Mouse (Mus musculus): ENCODE results near the gene Dennd5b. TPM values are rescaled to one million over a fixed set of nuclear protein-coding genes. Genes with fewer than 3 reads are reported as not detected.
A peak's percentile ranks its signal among the peaks of the same experiment; 100 is the strongest.
"Not testable (repeated sequence)": the region's sequence is repeated elsewhere in the genome, so short reads cannot be mapped to it uniquely, and the experiment has no call there.

Dennd5b gene
- polyA plus RNA-seq, 1 experiment: 5.1 TPM

DNA sequence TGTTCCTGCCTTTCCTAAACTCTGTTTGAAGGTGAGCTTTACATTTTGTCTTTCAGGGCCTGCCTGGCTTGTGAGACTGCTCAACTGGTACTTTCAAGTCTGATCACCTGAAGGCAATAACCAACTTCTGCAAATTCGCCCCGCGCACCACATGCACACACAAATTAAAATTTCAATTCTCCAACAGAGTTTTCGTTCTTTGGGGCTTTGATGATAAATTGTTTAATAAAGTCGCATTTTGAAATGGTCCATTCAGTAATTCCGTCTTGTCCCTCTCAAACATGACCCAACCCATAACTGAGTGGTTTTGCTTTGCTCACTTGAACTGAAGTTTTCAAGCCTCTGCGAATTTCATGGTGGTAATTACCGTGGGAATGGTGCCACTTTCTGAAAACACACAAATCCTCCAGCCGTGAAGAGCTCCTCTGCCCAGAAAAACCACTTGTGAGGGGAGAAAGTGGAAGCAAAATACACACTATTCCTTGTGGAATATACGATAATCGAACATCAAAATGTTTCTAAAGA is 154.5 kb downstream of the Dennd5b start:
- DNase-seq (ENCODE audit: low spot score): no peak

DNA sequence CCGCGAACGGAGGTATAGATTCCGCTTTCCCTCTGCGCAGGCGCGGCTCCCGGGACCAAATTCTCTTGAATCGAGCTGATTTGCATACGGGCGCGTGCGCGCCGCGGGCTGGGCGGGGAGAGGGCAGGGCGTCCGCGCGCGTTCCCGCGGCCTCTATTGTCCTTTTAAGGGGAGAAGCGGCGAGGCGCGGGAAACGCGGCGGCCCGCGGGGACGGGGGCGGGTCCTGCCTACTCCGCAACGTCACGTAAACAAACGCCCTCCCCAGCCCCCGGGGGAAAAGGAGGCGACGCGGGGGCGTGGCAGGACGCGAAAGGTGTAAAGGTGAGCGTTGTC is 155.1 kb downstream of the Dennd5b start, which contains the start of gene Sinhcaf:
Gene Sinhcaf (minus strand): TSS at position 59 of the 334 bp plus-strand sequence.
- DNase-seq (ENCODE audit: low spot score): peak; percentile 96

DNA sequence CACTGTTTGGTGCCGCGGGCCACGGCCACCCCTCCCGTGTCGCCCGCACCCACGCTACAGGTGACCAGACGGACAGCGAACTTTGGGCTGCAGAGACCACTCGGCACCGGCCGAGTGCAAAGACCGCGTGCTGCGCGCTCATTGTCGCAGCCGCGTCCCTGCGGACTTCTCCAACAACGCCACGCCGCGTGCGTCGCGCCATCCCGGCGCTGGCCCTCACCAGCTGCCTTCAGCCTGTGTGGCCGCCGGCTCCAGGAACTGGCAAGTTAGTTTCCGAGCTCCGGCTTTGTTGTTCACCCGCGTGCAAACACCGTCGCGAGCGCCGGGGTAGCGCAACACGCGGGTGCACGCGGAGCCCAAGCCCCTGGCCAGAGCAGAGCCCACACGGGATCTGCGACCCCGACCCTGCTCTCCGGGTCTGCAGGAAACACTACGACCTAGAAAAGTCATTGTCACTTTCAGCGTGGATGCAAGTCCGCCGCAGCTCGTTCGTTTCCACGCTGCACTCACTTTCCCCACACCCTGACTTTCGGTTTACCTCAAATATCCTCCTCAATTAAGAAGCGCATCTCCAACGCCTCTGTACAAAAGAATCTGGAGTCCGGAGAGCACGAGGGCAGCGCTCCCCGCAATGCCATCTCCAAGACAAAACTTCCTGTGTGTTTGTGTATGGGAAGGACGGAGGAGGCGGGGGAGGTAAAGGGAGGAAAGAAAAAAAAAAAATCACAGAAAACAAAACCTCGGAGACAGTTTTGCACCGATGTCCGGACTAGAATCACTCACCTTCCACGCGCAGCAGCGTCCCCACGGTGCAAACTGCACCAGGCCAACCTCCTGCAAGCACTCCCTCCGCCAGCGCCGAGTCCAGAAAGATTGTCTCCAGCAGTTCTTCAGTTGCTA is 155.7 kb downstream of the Dennd5b start:
- peak; percentile 48 for DNase-seq (ENCODE audit: low spot score)

DNA sequence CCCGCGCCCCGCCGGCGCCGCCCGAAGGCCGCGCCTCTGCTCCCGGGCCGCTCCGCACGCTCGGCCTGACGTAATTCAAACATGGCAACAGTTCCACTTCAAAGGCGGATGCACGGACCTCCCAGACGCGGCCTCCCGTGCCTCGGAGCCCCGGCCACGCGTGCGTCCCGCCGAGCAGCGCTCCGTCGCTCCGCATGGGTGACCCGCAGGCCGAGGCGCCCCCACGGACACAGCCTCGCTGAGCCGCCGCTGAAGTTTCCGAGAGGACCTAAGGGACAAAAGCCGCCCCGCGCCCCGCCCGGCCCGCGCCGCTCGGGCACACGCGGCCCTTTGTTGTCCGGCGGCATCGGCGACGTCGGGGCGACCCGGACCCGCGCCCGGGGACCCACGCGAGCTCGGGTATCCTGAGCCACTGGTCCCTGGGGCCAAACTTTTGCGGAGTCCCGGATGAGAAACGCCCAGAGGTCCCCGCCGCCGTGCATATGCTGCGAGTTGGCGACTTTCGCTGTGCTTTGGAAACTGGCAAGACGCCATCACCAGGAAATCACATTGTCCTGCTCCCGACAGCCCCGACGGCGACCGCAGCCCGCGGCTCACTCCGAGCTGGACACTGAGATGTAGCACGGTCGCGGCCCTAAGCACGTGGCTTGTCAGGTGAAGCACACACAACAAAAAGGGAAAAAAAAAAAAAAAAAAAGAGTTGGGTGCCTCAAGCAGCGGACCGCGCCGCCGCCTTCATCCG is 156.5 kb downstream of the Dennd5b start:
- peak; percentile 74 for DNase-seq (ENCODE audit: low spot score)

DNA sequence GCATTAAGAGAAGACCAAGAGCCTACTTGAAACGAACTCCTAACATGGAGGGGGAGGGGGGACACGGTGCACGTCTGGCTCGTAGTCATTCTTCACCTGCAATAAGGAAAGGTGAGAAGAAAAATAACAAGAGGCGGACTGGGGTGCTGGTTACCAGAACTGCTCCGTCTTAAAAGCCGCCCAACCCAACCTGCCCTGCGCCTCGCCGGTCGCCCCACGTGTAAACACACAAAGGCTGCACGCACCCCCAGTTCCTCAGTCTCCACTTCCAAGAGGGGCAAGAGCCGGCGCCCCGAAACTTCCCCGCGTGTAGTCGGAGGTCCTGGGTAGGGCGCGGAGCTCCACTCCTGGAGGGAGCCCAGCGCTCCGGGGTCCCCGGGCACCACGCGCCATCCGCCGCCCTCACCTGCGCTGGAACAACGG is 157.1 kb downstream of the Dennd5b start:
- DNase-seq (ENCODE audit: low spot score): no peak

DNA sequence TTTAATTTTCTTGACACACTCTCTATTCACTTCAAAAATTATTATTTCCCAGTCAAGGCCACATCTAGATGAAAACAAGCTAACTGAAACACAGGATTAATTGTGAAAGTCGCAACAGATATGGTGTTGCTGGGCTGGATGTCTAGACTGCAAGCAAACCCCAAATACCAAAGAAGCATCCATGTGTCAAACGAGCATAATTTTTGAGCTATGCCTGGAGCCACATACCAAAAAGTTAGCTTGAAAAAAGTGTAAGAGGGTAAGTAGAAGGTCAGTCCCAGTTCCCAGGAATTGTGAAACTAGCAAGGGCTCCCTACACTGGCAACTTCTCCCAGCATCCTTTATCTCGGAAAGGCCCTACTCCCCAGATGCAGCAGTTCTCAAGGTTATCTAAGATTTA is 157.8 kb downstream of the Dennd5b start:
- DNase-seq (ENCODE audit: low spot score): no peak

DNA sequence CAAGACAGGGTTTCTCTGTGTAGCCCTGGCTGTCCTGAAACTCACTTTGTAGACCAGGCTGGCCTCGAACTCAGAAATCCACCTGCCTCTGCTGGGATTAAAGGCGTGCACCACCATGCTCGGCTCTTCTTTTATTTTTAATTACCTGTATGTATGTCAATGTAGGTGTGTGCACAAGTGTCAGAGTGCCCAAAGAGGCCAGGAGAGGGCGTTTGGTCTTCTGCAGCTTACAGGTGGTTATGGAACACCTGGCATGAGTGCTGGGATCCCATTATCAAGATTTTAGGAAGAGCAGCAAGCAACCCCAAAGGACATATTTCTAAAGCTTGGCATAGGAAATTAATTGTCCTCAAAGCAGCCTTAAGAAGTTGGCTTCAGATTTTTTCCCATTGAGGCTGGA is 159.1 kb downstream of the Dennd5b start:
- DNase-seq (ENCODE audit: low spot score): no peak

DNA sequence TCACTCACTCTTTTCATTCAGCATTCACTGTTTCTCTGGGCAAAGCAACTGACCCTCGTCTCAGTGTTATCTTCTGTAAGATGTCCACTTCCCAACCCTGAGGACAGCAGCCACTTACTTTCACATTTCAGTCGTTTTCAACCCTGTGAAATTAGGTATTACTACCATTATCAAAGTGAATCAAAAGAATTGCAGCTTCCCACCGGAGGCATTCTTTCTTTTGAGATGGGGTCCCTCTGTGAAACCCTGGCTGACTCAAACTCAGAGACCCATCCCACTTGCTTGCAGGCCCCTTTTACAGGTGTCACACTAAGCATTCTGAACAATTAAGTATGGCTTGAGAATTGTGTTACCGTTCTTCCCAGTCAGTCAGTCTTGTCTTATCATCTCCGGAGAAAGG is 159.6 kb downstream of the Dennd5b start:
- DNase-seq (ENCODE audit: low spot score): no peak

DNA sequence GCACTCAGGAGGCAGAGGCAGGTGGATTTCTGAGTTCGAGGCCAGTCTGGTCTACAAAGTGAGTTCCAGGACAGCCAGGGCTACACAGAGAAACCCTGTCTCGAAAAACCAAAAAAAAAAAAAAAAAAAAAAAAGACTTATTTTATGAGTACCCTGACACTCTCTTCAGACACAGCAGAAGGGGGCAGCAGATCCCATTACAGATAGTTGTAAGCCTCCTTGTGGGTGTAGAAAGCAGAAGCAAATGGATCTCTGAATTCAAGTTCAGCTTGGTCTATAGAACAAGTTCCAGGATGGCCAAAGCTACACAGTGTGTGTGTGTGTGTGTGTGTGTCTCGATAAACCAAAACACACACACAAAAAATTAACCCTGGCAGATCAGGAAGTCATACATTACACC is 161.1 kb downstream of the Dennd5b start:
- DNase-seq (ENCODE audit: low spot score): not testable (repeated sequence)

Other genes with a start within 250 kb of the Dennd5b start
- gene Caprin2, start 205.4 kb downstream of the Dennd5b start, polyA plus RNA-seq (2012; rRNA removed): 16.5 and 19.3 TPM in 2 replicates
- gene Sinhcaf, start 155.2 kb downstream of the Dennd5b start, polyA plus RNA-seq (2012; rRNA removed): 17.8 and 20.9 TPM in 2 replicates
- not detected in 2 replicates for gene Gm10203, start 28.5 kb upstream of the Dennd5b start, polyA plus RNA-seq (2012; rRNA removed)
- 54.1 and 67.1 TPM in 2 replicates for gene Etfbkmt, start 38.2 kb upstream of the Dennd5b start, polyA plus RNA-seq (2012; rRNA removed)
- gene Amn1, start 87.0 kb upstream of the Dennd5b start, polyA plus RNA-seq (2012; rRNA removed): 13.2 and 18.2 TPM in 2 replicates
- gene Resf1, start 207.7 kb upstream of the Dennd5b start, polyA plus RNA-seq (2012; rRNA removed): 13.8 and 17.1 TPM in 2 replicates

Measured in urinary bladder, adult 2 months (tissue).